Mouse (Mus musculus): ENCODE results near the gene Stk19. TPM values are rescaled to one million over a fixed set of nuclear protein-coding genes. Genes with fewer than 3 reads are reported as not detected.
"Not testable (repeated sequence)": the region's sequence is repeated elsewhere in the genome, so short reads cannot be mapped to it uniquely, and the experiment has no call there.

Gene Stk19
- polyA plus RNA-seq, 1 experiment from 2014 or later, result 34.4 TPM

GRCm38 (mm10) chr17:34800781-34801305 is 35.9 kb downstream of the Stk19 start:
- H3K36me3 ChIP-seq; H3K4me3 ChIP-seq; H3K9me3 ChIP-seq; DNase-seq (ENCODE audit: low spot score); H3K27ac ChIP-seq; H3K4me1 ChIP-seq (replicated peaks); H3K27me3 ChIP-seq (ENCODE audit: insufficient read depth, poor library complexity, severe bottlenecking): not testable (repeated sequence)
- WGBS, result 94% methylated on average over 16 of the region's 16 CpGs

- Histone ChIP-seq H3K27me3 (ENCODE audit: insufficient read depth, poor library complexity, severe bottlenecking) (no peaks in the 10 kb centered on the region), H3K36me3 (no peaks in the 10 kb centered on the region), H3K9me3 (peaks cover 3% of the 10 kb centered on the region; the same call in 1 of the 2 replicates), H3K4me1 (replicated peaks) (no peaks in the 10 kb centered on the region), H3K4me3 (no peak overlapping the region), H3K27ac (no peak overlapping the region)
- 86% methylated on average over 4 of the region's 4 CpGs for WGBS
- DNase-seq (ENCODE audit: low spot score), result no peak
Measured at GRCm38 (mm10) chr17:34799531-34799925, 37.2 kb downstream of the Stk19 start.

- Histone ChIP-seq H3K9me3 (0 out of 2 replicates have a peak, but pooled peaks cover 3% of the 10 kb centered on the region), H3K27ac (no peak overlapping the region), H3K4me1 (replicated peaks) (no peaks in the 10 kb centered on the region), H3K4me3 (no peak overlapping the region), H3K27me3 (ENCODE audit: insufficient read depth, poor library complexity, severe bottlenecking) (no peaks in the 10 kb centered on the region), H3K36me3 (no peaks in the 10 kb centered on the region)
- WGBS, result 89% methylated on average over 17 of the region's 17 CpGs
- no peak for DNase-seq (ENCODE audit: low spot score)
Measured at GRCm38 (mm10) chr17:34798866-34799530, 37.7 kb downstream of the Stk19 start.

GRCm38 (mm10) chr17:34798071-34798470 is 38.7 kb downstream of the Stk19 start:
- not testable (repeated sequence) for H3K27ac ChIP-seq; DNase-seq (ENCODE audit: low spot score); H3K9me3 ChIP-seq; H3K27me3 ChIP-seq (ENCODE audit: insufficient read depth, poor library complexity, severe bottlenecking); H3K36me3 ChIP-seq; H3K4me3 ChIP-seq; H3K4me1 ChIP-seq (replicated peaks)
- WGBS, result 87% methylated on average over 7 of the region's 7 CpGs

GRCm38 (mm10) chr17:34797211-34797995 is 39.3 kb downstream of the Stk19 start:
- 88% methylated on average over 10 of the region's 10 CpGs for WGBS
- not testable (repeated sequence) for H3K4me3 ChIP-seq; H3K9me3 ChIP-seq; H3K27me3 ChIP-seq (ENCODE audit: insufficient read depth, poor library complexity, severe bottlenecking); H3K27ac ChIP-seq; H3K36me3 ChIP-seq; DNase-seq (ENCODE audit: low spot score); H3K4me1 ChIP-seq (replicated peaks)

GRCm38 (mm10) chr17:34796311-34797140 is 40.2 kb downstream of the Stk19 start:
- Histone ChIP-seq H3K27me3 (ENCODE audit: insufficient read depth, poor library complexity, severe bottlenecking) (no peaks in the 10 kb centered on the region), H3K27ac (no peak overlapping the region), H3K4me1 (replicated peaks) (no peaks in the 10 kb centered on the region), H3K4me3 (no peak overlapping the region), H3K36me3 (no peaks in the 10 kb centered on the region), H3K9me3 (peaks cover 9% of the 10 kb centered on the region; the same call in 1 of the 2 replicates)
- DNase-seq (ENCODE audit: low spot score), result no peak
- WGBS, result 86% methylated on average over 8 of the region's 8 CpGs

GRCm38 (mm10) chr17:34795633-34796032 is 41.1 kb downstream of the Stk19 start:
- Histone ChIP-seq H3K9me3 (peaks cover 9% of the 10 kb centered on the region; the same call in 1 of the 2 replicates), H3K27ac (no peak overlapping the region), H3K4me1 (replicated peaks) (no peaks in the 10 kb centered on the region), H3K27me3 (ENCODE audit: insufficient read depth, poor library complexity, severe bottlenecking) (no peaks in the 10 kb centered on the region), H3K36me3 (no peaks in the 10 kb centered on the region), H3K4me3 (no peak overlapping the region)
- WGBS, result 64% methylated on average over 9 of the region's 9 CpGs
- DNase-seq (ENCODE audit: low spot score), result peak; percentile 27

- H3K9me3 ChIP-seq, result peaks cover 12% of the 10 kb centered on the region
- no peaks in the 10 kb centered on the region for H3K27me3 ChIP-seq (ENCODE audit: insufficient read depth, poor library complexity, severe bottlenecking)
- H3K36me3 ChIP-seq, result no peaks in the 10 kb centered on the region
- H3K4me1 ChIP-seq (replicated peaks), result no peaks in the 10 kb centered on the region
- no peak overlapping the region for H3K4me3 ChIP-seq
- DNase-seq (ENCODE audit: low spot score), result no peak
- H3K27ac ChIP-seq, result no peak overlapping the region
- 92% methylated on average over 10 of the region's 10 CpGs for WGBS
Measured at GRCm38 (mm10) chr17:34795016-34795415, 41.7 kb downstream of the Stk19 start.

GRCm38 (mm10) chr17:34777680-34778325 is 58.9 kb downstream of the Stk19 start:
- DNase-seq (ENCODE audit: low spot score), result no peak
- Histone ChIP-seq H3K4me1 (replicated peaks) (no peaks in the 10 kb centered on the region), H3K4me3 (no peak overlapping the region), H3K27me3 (ENCODE audit: insufficient read depth, poor library complexity, severe bottlenecking) (no peaks in the 10 kb centered on the region), H3K9me3 (peaks cover 26% of the 10 kb centered on the region), H3K36me3 (no peaks in the 10 kb centered on the region), H3K27ac (no peak overlapping the region)
- 88% methylated on average over 9 of the region's 9 CpGs for WGBS

Other genes with a start within 250 kb of the Stk19 start
- gene Gpsm3, start 247.1 kb downstream of the Stk19 start, polyA plus RNA-seq (2016; fragmentation: Nextera tagmentation; extraction: Ambion mirVana), result 8.1 and 8.4 TPM in 2 replicates
- gene Pbx2, start 245.7 kb downstream of the Stk19 start, polyA plus RNA-seq (2016; fragmentation: Nextera tagmentation; extraction: Ambion mirVana), result 17.7 and 17.8 TPM in 2 replicates
- 2.0 and 2.7 TPM in 2 replicates for gene Ager, start 239.1 kb downstream of the Stk19 start, polyA plus RNA-seq (2016; fragmentation: Nextera tagmentation; extraction: Ambion mirVana)
- gene Rnf5, start 233.3 kb downstream of the Stk19 start, polyA plus RNA-seq (2016; fragmentation: Nextera tagmentation; extraction: Ambion mirVana), result 202 and 223 TPM in 2 replicates
- 68.1 and 104 TPM in 2 replicates for gene Agpat1, start 232.7 kb downstream of the Stk19 start, polyA plus RNA-seq (2016; fragmentation: Nextera tagmentation; extraction: Ambion mirVana)
- 6.0 and 6.1 TPM in 2 replicates for gene Egfl8, start 221.0 kb downstream of the Stk19 start, polyA plus RNA-seq (2016; fragmentation: Nextera tagmentation; extraction: Ambion mirVana)
- 22.7 and 28.7 TPM in 2 replicates for gene Ppt2, start 208.4 kb downstream of the Stk19 start, polyA plus RNA-seq (2016; fragmentation: Nextera tagmentation; extraction: Ambion mirVana)
- gene Prrt1, start 207.4 kb downstream of the Stk19 start, polyA plus RNA-seq (2016; fragmentation: Nextera tagmentation; extraction: Ambion mirVana), result 0.58 and 1.4 TPM in 2 replicates
- 19.4 and 19.6 TPM in 2 replicates for gene Fkbpl, start 192.2 kb downstream of the Stk19 start, polyA plus RNA-seq (2016; fragmentation: Nextera tagmentation; extraction: Ambion mirVana)
- gene Atf6b, start 189.8 kb downstream of the Stk19 start, polyA plus RNA-seq (2016; fragmentation: Nextera tagmentation; extraction: Ambion mirVana), result 111 and 118 TPM in 2 replicates
- gene Tnxb, start 166.4 kb downstream of the Stk19 start, polyA plus RNA-seq (2016; fragmentation: Nextera tagmentation; extraction: Ambion mirVana), result 0.01 and 0.02 TPM in 2 replicates
- gene C4b, start 93.1 kb downstream of the Stk19 start, polyA plus RNA-seq (2016; fragmentation: Nextera tagmentation; extraction: Ambion mirVana), result not detected in 2 replicates
- gene Cyp21a1, start 32.4 kb downstream of the Stk19 start, polyA plus RNA-seq (2016; fragmentation: Nextera tagmentation; extraction: Ambion mirVana), result not detected in 2 replicates
- gene Dxo, start 74 bp upstream of the Stk19 start, polyA plus RNA-seq (2016; fragmentation: Nextera tagmentation; extraction: Ambion mirVana), result 83.2 and 83.7 TPM in 2 replicates
- gene Skiv2l, start 13.3 kb upstream of the Stk19 start, polyA plus RNA-seq (2016; fragmentation: Nextera tagmentation; extraction: Ambion mirVana), result 58.2 and 65.1 TPM in 2 replicates
- 137 and 139 TPM in 2 replicates for gene Nelfe, start 13.4 kb upstream of the Stk19 start, polyA plus RNA-seq (2016; fragmentation: Nextera tagmentation; extraction: Ambion mirVana)
- 1.9 TPM in 2 replicates for gene Cfb, start 25.6 kb upstream of the Stk19 start, polyA plus RNA-seq (2016; fragmentation: Nextera tagmentation; extraction: Ambion mirVana)
- gene Zbtb12, start 42.5 kb upstream of the Stk19 start, polyA plus RNA-seq (2016; fragmentation: Nextera tagmentation; extraction: Ambion mirVana), result 5.2 and 5.6 TPM in 2 replicates
- 0.14 TPM in 1 of 2 replicates, not detected in the other for gene Gm20547, start 45.1 kb upstream of the Stk19 start, polyA plus RNA-seq (2016; fragmentation: Nextera tagmentation; extraction: Ambion mirVana)
- gene C2, start 61.3 kb upstream of the Stk19 start, polyA plus RNA-seq (2016; fragmentation: Nextera tagmentation; extraction: Ambion mirVana), result 0.58 and 1.0 TPM in 2 replicates
- gene Ehmt2, start 61.5 kb upstream of the Stk19 start, polyA plus RNA-seq (2016; fragmentation: Nextera tagmentation; extraction: Ambion mirVana), result 98.2 and 100 TPM in 2 replicates
- 0.41 TPM in 1 of 2 replicates, not detected in the other for gene Slc44a4, start 77.5 kb upstream of the Stk19 start, polyA plus RNA-seq (2016; fragmentation: Nextera tagmentation; extraction: Ambion mirVana)
- gene Neu1, start 94.3 kb upstream of the Stk19 start, polyA plus RNA-seq (2016; fragmentation: Nextera tagmentation; extraction: Ambion mirVana), result 16.2 and 20.7 TPM in 2 replicates
- 0.09 and 0.20 TPM in 2 replicates for gene Hspa1b, start 122.3 kb upstream of the Stk19 start, polyA plus RNA-seq (2016; fragmentation: Nextera tagmentation; extraction: Ambion mirVana)
- gene Gm20481, start 133.0 kb upstream of the Stk19 start, polyA plus RNA-seq (2016; fragmentation: Nextera tagmentation; extraction: Ambion mirVana), result 0.42 TPM in 1 of 2 replicates, not detected in the other
- 0.90 and 1.7 TPM in 2 replicates for gene Hspa1a, start 135.2 kb upstream of the Stk19 start, polyA plus RNA-seq (2016; fragmentation: Nextera tagmentation; extraction: Ambion mirVana)
- gene Hspa1l, start 135.8 kb upstream of the Stk19 start, polyA plus RNA-seq (2016; fragmentation: Nextera tagmentation; extraction: Ambion mirVana), result 0.76 and 0.78 TPM in 2 replicates
- 278 and 314 TPM in 2 replicates for gene Lsm2, start 144.9 kb upstream of the Stk19 start, polyA plus RNA-seq (2016; fragmentation: Nextera tagmentation; extraction: Ambion mirVana)
- 176 and 199 TPM in 2 replicates for gene Vars, start 164.0 kb upstream of the Stk19 start, polyA plus RNA-seq (2016; fragmentation: Nextera tagmentation; extraction: Ambion mirVana)
- gene Vwa7, start 179.6 kb upstream of the Stk19 start, polyA plus RNA-seq (2016; fragmentation: Nextera tagmentation; extraction: Ambion mirVana), result 0.10 and 0.24 TPM in 2 replicates
- 5.2 and 5.6 TPM in 2 replicates for gene Sapcd1, start 191.1 kb upstream of the Stk19 start, polyA plus RNA-seq (2016; fragmentation: Nextera tagmentation; extraction: Ambion mirVana)
- 3.9 and 6.4 TPM in 2 replicates for gene Msh5, start 209.8 kb upstream of the Stk19 start, polyA plus RNA-seq (2016; fragmentation: Nextera tagmentation; extraction: Ambion mirVana)
- gene Clic1, start 213.0 kb upstream of the Stk19 start, polyA plus RNA-seq (2016; fragmentation: Nextera tagmentation; extraction: Ambion mirVana), result 232 and 239 TPM in 2 replicates
- 536 and 664 TPM in 2 replicates for gene Ddah2, start 222.1 kb upstream of the Stk19 start, polyA plus RNA-seq (2016; fragmentation: Nextera tagmentation; extraction: Ambion mirVana)
- 0.20 and 0.27 TPM in 2 replicates for gene Ly6g6c, start 228.4 kb upstream of the Stk19 start, polyA plus RNA-seq (2016; fragmentation: Nextera tagmentation; extraction: Ambion mirVana)
- gene Mpig6b, start 229.2 kb upstream of the Stk19 start, polyA plus RNA-seq (2016; fragmentation: Nextera tagmentation; extraction: Ambion mirVana), result 0.76 and 1.1 TPM in 2 replicates
- 0.76 and 0.97 TPM in 2 replicates for gene Ly6g6e, start 240.0 kb upstream of the Stk19 start, polyA plus RNA-seq (2016; fragmentation: Nextera tagmentation; extraction: Ambion mirVana)
- 2.1 and 2.4 TPM in 2 replicates for gene Ly6g6d, start 241.1 kb upstream of the Stk19 start, polyA plus RNA-seq (2016; fragmentation: Nextera tagmentation; extraction: Ambion mirVana)
- gene Ly6g6f, start 248.7 kb upstream of the Stk19 start, polyA plus RNA-seq (2016; fragmentation: Nextera tagmentation; extraction: Ambion mirVana), result 0.67 and 0.80 TPM in 2 replicates

Measured in hindbrain, embryonic 10.5 days (tissue).